Comparison of ENCODE assay signal across 8 mouse cellular contexts in the genomic region with DNA sequence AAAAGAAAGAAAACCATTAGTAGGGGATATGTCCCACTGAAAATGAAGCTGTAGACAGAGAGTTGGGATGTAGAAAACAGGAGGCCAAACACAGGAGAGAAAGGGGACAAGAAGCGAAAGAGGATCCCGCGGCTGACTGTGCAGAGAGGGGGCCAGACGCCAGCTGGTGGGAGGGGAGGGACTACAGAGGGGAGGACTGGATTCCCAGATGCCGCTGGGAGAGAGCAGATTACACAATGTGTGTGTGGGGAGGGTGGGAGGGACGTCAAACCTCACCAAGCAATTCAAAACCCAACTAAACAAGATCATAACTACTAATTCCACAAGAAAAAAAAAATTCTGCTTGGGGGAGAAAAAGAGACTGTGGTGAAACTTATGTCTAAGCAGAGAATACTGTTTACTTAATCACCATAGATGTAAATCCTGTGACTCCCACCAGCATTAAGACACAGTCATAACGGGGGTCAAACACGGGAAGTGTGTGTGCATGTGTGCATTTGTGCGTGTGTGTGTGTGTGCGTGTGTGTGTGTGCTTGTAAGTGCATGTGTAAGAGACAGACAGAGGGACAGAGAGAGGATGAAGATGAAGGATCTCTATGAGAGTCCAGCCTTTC. TPM values are rescaled to one million over a fixed set of nuclear protein-coding genes. Genes with fewer than 3 reads are reported as not detected.
A peak's percentile ranks its signal among the peaks of the same experiment; 100 is the strongest.
DNase-seq lines count a peak whose midpoint lies in the region; ATAC-seq lines count a peak whose summit lies in the region.

No protein-coding gene starts in this region.

- H3K36me3 ChIP-seq in hindbrain, embryonic 15.5 days, result no peaks in the 10 kb centered on the region
- H3K36me3 ChIP-seq in limb, embryonic 13.5 days, result no peaks in the 10 kb centered on the region
- H3K36me3 ChIP-seq in neural tube, embryonic 13.5 days, result no peaks in the 10 kb centered on the region

- no peak overlapping the region for H3K4me3 ChIP-seq in hindbrain, embryonic 15.5 days
- H3K4me3 ChIP-seq in limb, embryonic 13.5 days, result no peak overlapping the region
- H3K4me3 ChIP-seq in neural tube, embryonic 13.5 days, result no peak overlapping the region

- DNase-seq in MN1 (ENCODE audit: low spot score), result peak; percentile 24
- DNase-seq in adrenal gland, adult 2 months, result peak; percentile 49
- peak; percentile 82 for DNase-seq in gastrocnemius, postnatal 10 days
- DNase-seq in thymus, adult 18-20 months, result no peak

- H3K9ac ChIP-seq in hindbrain, embryonic 15.5 days, result no peak overlapping the region
- no peak overlapping the region for H3K9ac ChIP-seq in limb, embryonic 13.5 days
- no peak overlapping the region for H3K9ac ChIP-seq in neural tube, embryonic 13.5 days

- H3K9me3 ChIP-seq in hindbrain, embryonic 15.5 days, result no peaks in the 10 kb centered on the region
- no peaks in the 10 kb centered on the region for H3K9me3 ChIP-seq in limb, embryonic 13.5 days
- H3K9me3 ChIP-seq in neural tube, embryonic 13.5 days, result no peaks in the 10 kb centered on the region

- 0 out of 2 replicates have a peak overlapping the region, but pooled peaks have one; percentile 7 for H3K4me2 ChIP-seq in hindbrain, embryonic 15.5 days
- peak overlapping the region; percentile 31; the same call in 1 of the 2 replicates for H3K4me2 ChIP-seq in limb, embryonic 13.5 days (replicated peaks)
- no peak overlapping the region for H3K4me2 ChIP-seq in neural tube, embryonic 13.5 days

- no peaks in the 10 kb centered on the region for H3K27me3 ChIP-seq in hindbrain, embryonic 15.5 days
- 0 out of 2 replicates have a peak, but pooled peaks cover 3% of the 10 kb centered on the region for H3K27me3 ChIP-seq in limb, embryonic 13.5 days
- H3K27me3 ChIP-seq in neural tube, embryonic 13.5 days, result no peaks in the 10 kb centered on the region

- 34% methylated on average over 10 of the region's 10 CpGs for WGBS in hindbrain, embryonic 15.5 days
- 27% methylated on average over 10 of the region's 10 CpGs for WGBS in limb, embryonic 13.5 days
- 37% methylated on average over 9 of the region's 10 CpGs for WGBS in neural tube, embryonic 13.5 days

- no peaks in the 10 kb centered on the region for H3K4me1 ChIP-seq in hindbrain, embryonic 15.5 days (replicated peaks)
- H3K4me1 ChIP-seq in limb, embryonic 13.5 days, result peaks cover 29% of the 10 kb centered on the region
- H3K4me1 ChIP-seq in neural tube, embryonic 13.5 days (replicated peaks), result no peaks in the 10 kb centered on the region

- ATAC-seq in hindbrain, embryonic 15.5 days (ENCODE audit: low FRiP score, low read depth), result no peak
- peak; percentile 71; the same call in 1 of the 2 replicates for ATAC-seq in limb, embryonic 13.5 days (ENCODE audit: low FRiP score, low read depth)
- no peak; the same call in 1 of the 2 replicates for ATAC-seq in neural tube, embryonic 13.5 days (ENCODE audit: low read depth)
- ATAC-seq in monocyte, adult 5-6 weeks (replicated peaks; ENCODE audit: insufficient number of reproducible peaks, low FRiP score, low TSS enrichment, poor library complexity, severe bottlenecking), result no peak

- H3K27ac ChIP-seq in hindbrain, embryonic 15.5 days (replicated peaks), result no peak overlapping the region
- peak overlapping the region; percentile 73; the same call in 1 of the 2 replicates for H3K27ac ChIP-seq in limb, embryonic 13.5 days
- H3K27ac ChIP-seq in neural tube, embryonic 13.5 days (replicated peaks), result peak overlapping the region; percentile 49

RNA-seq across cellular contexts. Expression of a gene that starts 26.8 kb away (rescaled TPM):
- 10 to 100 TPM; 19.5 to 32.6 TPM for total RNA-seq in adrenal gland, adult 2 months (2021)
- polyA plus RNA-seq in adrenal gland, adult 2 months (2012; rRNA removed), result 19.5 and 20.6 TPM in 2 replicates
- 10 to 100 TPM; 65.9 to 66.6 TPM for total RNA-seq in gastrocnemius, postnatal 10 days (2021)
- 15.7 and 16.1 TPM in 2 replicates for polyA plus RNA-seq in hindbrain, embryonic 15.5 days (2015; fragmentation: Nextera tagmentation; extraction: Ambion mirVana)
- 34.7 and 37.6 TPM in 2 replicates for polyA plus RNA-seq in limb, embryonic 13.5 days (2015; fragmentation: Nextera tagmentation; extraction: Ambion mirVana)
- 14.2 and 16.7 TPM in 2 replicates for polyA plus RNA-seq in neural tube, embryonic 13.5 days (2015; fragmentation: Nextera tagmentation; extraction: Ambion mirVana)
- total RNA-seq in monocyte, adult 5-6 weeks (2017), result 10.5 to 11.8 TPM (median 10.9 TPM) in 3 replicates

RNA-seq across cellular contexts. Expression of a gene that starts 46.3 kb away (rescaled TPM):
- 10 to 100 TPM; 59.3 to 75.7 TPM for total RNA-seq in adrenal gland, adult 2 months (2021)
- 96.9 and 103 TPM in 2 replicates for polyA plus RNA-seq in adrenal gland, adult 2 months (2012; rRNA removed)
- 10 to 100 TPM; 95.6 to 97.7 TPM for total RNA-seq in gastrocnemius, postnatal 10 days (2021)
- polyA plus RNA-seq in hindbrain, embryonic 15.5 days (2015; fragmentation: Nextera tagmentation; extraction: Ambion mirVana), result 3.1 and 3.6 TPM in 2 replicates
- 10.9 and 13.0 TPM in 2 replicates for polyA plus RNA-seq in limb, embryonic 13.5 days (2015; fragmentation: Nextera tagmentation; extraction: Ambion mirVana)
- polyA plus RNA-seq in neural tube, embryonic 13.5 days (2015; fragmentation: Nextera tagmentation; extraction: Ambion mirVana), result 3.1 and 3.7 TPM in 2 replicates
- 7.9 to 21.5 TPM (median 10.8 TPM) in 3 replicates for total RNA-seq in monocyte, adult 5-6 weeks (2017)

Comparison
In these comparisons a context has a peak if more than half of its experiments do, and no peak if none do; other contexts are left out.
1. DNase-seq: peak in MN1 (single experiment), adrenal gland, adult 2 months (single experiment) and gastrocnemius, postnatal 10 days (single experiment); none in thymus, adult 18-20 months (0 of 2).